Mouse (Mus musculus) adrenal gland, adult (tissue): ENCODE results near the gene Lhfp.
A peak's percentile ranks its signal among the peaks of the same experiment; 100 is the strongest.

ENCODE experiments used
- DNase-seq, 2 experiments: peaks; one replicate each; pipeline ENCODE4 v3.0.0; 2022 to 2023; ENCODE audit warnings: low spot score in 1 of 2; ENCODE audit not compliant: inconsistent age in 2 of 2

Gene Lhfp

DNA sequence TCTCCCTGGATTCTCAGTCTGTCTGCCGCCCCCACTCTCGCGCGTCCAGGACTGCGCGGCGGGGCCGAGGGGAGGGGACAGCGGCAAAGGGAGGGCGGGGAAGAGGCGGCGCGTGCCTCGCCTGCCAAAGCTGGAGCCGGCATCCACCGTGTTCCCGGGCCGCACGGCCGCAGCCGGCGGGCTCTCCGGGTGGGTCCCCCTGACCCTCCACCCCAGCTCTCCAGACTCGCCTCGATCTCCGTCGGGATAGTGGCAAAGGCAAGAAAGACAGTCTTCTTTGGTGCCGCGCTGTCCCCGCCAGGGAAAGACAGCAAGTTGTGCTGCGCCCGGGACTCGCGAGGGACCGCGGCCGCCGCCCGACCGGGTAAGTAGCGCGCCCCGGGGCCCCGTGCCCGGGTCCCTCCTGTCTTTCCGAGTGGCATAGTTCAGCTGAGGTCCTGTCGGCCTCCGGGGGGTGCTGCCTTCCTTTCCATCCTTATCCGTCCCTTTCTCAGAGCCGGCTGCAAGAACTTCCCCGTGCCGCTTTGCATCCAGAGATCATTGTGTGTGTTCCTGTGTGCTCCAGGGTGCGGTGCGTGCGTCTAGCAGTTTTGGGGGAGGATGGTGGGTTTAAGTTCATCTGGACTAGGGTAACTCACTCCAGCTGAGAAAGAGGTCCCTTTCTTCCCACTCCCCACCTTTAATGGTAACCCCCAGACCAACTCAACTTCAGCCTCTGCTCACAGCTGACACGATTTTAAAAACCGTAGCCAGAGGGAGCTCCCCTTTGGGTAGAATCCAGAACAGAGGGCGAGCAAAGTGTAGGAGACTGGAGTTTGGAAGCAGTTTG is at the start of gene Lhfp:
Gene Lhfp (plus strand): TSS at position 118 of the 829 bp plus-strand sequence.
- peak; percentile 57 to 86 for DNase-seq

DNA sequence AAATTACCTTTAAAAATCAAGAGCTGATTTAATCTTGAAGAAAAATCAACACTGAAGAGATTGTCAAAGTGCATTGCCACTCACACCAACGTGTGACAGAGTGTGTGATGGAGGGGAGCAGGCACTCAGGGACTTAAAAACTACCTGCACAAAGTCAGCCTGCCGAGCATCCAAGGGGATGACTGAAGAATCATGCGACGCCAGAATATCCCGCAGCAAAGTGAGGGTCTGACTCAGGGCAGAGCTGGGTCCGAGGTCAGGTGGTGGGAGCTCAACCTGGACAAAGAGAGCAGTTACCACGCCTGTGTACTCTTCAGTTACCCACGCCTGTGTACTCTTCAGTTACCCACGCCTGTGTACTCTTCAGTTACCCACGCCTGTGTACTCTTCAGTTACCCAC is 48.0 kb upstream of the Lhfp start:
- no peak for DNase-seq

DNA sequence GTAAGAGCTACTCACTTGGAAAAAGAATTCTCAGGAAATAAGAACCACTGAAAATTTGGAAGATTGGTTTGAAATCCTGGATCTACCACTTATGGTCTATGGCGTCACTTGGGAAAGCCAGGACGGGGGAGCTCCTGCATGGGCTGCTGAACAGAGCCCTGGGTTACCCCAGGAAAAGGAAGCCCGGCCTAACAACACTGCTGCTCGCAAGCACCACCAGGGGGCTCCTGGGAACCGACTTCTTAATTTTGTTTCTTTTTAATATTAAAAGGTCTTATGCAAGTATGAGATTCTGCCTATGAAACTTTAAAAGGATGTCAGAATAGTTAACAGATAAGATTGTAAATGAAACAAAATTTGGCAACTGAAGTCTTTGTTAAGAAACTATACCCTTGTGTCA is 46.7 kb upstream of the Lhfp start:
- no peak for DNase-seq

DNA sequence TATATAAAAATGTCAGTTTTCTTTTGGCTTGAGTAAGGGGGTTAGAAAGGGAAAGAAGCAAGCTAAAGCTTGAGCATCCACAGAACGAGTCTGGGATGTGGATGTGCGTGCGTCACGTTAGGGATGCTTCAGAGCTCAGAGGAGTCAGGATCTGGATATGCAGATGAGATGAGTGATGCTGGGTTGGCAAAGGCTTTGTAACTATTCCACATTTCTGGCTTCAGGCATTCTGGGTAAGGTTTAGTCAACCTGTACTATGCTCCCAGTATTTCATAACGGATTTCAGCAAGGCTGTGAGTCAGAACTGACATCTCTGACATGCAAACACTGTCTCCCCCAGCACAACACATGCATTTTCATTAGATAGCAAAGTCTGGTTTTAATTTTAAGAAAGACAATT is 44.7 kb upstream of the Lhfp start:
- no peak for DNase-seq

DNA sequence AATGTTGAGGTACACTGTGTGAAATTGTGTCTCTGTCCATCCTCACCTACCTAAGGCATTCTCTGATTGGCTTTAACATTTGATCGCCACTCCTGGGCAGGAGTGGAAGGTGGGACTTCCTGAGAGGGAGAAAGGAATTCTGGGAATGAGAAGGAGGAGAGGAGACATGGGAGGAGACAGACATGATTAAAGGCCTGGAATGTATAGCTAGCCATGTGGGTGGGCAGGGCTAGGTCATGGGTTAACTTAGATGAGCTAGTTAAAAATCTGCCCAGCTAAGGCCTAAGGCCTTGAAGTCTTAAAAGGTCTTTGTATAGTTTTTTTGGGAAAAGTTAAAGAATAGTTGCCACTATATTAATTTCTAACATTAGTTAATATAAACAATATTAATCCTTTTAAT is 43.9 kb upstream of the Lhfp start:
- no peak for DNase-seq

DNA sequence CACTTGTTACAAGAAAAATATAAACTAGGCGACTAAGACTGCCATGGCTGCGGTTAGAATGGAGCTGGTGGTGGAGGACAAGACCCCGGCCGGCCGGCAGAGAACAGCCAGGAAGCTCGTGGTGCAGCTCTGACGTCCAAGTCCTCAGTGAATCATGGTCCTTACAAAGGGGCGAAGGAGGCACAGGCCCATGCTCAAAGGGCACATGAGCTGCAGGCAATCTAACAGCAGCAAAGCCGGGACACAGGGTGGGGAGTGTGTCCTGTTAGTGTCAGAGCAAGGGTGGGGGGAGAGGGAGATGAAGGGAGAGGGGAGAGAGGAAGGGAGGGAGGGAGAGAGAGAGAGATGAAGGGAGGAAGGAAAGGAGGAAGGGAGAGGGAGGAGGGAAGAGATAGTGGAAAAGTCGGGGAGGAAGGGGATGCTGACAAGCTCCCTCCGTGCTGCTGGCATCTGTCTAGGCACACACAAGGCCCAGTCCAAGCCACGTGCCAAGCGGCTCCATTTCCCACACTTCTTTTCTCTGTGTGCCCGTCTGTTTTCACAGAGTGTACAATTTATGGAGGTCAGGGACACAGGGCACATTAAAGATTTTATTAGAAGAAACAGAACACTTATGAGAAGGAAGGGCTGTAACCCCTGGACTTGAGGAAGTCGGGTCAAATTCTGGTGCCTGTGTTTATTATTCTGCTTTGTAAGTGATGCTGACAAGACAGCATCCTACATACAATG is 42.1 kb upstream of the Lhfp start:
- DNase-seq: no peak

DNA sequence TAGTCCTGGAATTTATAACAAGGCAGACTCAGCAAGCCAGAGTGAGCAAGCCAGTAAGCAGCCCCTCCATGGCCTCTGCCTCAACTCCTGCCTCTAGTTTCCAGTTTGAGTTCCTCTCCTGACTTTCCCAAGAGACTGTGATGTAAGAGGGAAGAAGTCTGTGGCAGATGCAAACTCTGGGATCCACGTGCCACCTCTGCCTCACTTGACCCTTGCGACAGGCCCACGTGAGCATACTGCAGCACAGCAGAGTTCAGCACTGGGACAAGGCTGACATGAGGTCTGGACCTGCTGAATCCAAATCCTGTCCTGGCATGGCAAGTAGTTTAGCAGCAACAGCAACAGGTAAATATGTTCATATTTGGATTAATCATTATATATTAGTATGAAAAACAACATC is 41.3 kb upstream of the Lhfp start:
- DNase-seq: peak in 1 of 2 experiments; percentile 53

DNA sequence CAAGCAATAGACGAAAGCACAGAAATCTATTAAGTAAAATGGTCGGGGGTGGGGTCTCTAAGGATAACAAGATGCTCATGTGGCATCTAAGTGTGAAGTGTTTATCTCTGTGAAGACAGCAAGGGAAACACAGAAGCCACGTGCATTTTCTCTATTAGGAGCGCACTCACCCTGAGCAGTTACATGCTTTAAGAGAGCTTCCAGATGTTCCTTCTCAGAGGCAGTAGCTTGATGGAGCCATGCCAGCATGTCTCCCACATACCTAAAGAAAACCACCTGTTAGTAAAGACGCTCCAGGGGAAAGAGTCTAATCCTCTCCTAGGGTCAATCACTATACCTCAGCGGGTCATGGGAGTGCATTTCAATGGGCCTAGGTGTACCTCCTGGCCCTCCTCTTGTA is 39.3 kb upstream of the Lhfp start:
- no peak for DNase-seq

DNA sequence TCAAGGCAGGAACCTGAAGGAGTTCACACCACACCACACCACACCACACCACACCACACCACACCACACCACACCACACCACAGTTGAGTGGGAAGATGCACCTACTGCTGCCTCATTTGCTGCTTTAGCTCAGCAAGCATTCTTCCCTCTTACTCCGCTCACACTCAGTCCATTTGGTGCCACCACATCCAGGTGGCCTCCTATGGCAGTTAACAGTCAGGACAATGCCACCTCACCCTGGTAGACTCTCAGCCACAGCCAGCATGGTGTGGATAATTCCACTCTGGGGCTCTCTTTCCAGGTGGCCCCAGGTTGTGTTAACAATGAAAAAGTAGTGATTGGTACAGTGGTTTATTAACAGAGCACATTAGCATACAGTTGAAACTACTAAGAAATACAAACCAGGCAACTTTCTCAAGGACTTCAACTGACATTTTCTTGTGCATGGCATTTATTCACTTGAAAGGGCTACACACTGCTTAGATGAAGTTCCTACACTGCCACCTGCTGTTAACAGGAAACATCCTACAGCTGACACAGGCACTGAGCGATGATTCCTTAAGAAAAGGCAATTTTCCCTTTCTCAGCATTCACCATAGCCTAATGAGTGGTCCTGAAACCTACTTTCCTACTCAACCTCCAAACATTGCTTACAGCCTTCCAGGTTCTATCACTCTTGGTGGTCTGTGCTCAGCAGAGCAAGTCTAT is 36.8 kb upstream of the Lhfp start:
- peak in 1 of 2 experiments; percentile 77 for DNase-seq

DNA sequence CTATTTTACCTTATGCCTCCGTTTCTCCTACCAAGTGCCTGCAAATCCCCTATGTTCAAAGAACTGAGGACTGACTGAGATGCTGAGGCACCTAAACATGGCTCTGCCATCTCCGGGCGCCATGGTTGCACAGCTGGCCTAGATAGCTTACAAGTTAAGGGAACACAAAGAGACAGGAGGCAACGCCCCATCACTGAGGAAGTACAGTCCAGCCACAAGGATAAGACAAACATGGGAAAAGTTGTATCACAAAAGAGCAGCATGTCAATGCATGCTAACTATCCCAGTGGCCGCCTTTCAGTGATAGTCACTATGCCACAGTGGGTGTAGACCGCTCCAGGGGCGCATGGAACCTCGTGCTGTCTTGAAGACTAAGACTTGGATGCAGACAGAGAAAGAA is 33.9 kb upstream of the Lhfp start:
- no peak for DNase-seq

DNA sequence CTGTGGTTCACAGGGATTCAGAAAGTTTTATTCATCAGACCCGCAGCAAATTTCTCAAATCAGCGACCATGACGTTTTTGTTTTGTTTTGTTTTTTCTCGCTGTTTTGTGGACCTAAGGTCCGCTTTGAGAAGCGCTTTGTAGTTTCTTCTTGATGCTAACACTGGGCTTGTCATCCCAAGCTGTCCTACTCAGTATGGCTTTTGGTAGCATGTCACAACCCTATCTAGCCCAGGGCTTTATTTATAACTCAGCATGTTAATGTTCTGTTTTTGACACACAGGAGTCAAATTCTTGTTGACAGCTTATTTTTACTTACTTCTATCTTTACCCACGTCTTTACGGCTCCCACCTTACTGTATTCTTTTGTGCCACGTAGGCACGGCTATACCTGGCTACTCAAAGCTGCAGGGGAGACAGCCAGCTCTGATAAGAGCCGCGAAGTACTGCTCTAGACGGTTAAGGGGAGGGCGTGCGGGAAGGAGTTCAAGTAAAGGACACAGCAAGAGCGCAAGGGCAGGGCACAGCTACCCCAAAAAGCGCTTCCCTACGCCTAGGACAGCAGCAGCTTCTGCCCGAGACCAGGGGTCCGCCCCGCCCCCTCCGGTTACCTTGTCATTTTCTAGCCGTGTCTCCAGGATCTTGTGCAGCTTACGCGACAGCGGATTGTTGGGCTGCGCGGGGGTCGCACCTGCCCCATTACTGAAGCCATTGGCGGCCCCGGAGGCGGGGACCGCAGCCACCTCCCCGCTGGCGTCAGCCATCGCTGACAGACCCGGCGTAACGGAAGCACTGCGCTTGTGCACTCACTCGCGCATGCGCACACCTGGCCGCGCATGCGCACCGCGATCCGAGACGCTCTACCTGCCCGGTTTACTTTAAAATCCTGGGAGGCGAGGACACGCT is 24.6 kb upstream of the Lhfp start, which contains the start of gene Cog6:
Gene Cog6 (minus strand): TSS at position 802 of the 905 bp plus-strand sequence.
- peak; percentile 89 to 96 for DNase-seq

DNA sequence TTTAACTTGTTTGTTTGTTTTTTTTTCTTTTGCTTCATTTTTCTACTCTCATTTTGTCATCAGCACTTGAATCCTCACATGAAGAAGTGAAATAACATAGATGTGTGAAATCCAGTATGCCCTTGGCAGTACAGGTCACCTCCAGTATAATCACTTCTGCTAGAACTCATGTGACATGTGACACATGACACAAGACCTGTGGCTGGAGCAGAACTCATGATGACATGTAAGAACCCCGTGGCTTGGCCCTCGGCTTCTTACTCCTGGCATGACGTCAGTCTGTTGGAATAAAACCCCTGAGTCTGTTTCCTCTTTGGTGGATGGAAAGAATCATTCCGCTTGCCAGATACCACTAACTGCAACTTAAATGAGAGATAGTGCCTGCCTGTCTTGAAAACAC is 14.0 kb upstream of the Lhfp start:
- no peak for DNase-seq

DNA sequence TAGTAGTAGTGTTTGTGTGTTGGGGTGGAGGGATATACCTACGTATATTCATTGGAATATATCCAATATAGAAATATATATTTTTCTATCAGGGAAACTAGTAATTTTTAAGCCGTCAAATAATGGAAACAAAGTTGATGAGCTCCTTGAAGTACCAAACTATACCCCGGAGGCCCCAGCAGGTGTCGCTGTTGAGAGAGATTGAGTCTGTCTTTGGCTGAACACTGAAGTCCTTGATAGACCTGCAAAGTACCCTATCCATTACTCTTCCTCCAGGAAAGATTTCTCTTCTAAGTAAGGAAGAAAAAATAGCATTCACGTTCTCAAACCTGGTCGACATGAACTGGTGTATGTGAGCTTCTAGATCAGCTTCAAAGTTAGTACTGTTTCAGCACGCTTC is 12.3 kb upstream of the Lhfp start:
- DNase-seq: peak; percentile 66 to 86

DNA sequence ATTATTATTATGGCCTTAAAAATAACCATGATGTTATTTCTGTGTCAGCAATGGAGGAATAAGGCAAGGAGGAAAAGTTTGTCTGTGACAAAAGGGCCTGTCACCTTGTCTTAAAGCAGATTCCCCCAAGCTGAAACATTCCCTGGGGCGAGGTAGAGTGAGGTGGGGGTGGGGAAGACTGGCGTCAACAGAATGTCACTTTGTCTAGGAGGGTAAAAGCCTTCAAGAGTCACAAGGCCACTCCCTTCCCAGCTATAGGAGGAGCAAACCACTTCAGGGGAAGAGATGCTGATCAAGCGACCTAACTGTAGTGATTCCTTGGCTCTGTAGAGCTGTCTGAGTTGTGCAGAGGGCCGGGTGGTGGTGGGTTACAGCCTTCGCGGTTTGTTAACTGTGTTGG is 9.7 kb upstream of the Lhfp start:
- no peak for DNase-seq

DNA sequence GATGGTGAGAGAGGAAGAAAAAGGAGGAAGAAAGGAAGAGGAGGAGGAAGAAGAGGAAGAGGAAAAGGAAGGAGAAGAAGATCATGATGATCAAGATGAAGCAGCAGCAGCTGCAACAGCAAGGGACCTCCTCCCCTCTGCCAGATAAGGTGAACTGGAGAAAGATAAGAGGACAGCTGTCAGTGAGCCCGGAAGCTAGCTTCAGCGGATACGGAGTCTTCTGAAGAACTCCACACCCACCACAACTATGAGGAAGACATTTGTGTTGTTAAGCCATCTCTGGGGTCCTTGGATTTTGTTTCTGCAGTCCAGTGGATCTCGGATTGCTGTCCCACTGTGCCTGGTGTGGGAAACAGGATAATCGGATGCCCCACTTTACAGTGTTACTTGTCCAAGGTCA is 8.9 kb upstream of the Lhfp start:
- no peak for DNase-seq

DNA sequence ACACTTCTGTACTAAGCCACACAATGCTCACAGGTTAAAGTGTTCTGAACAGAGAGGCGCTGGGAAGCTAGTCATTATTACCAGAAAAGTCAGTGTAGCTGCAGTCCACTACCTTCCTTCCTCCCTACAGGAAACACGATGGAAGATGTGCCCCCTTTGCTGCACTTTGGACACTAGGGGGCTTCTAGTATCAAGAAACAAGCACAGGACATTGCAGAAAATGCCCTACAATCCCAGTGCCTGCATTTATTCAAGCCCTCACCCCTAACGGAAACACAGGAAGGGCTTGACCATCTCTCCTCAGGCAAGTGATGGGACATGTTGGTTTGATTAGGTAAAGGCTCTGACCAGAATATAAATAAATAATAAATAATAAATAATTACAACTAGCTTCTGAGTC is 7.9 kb upstream of the Lhfp start:
- peak in 1 of 2 experiments; percentile 53 for DNase-seq

DNA sequence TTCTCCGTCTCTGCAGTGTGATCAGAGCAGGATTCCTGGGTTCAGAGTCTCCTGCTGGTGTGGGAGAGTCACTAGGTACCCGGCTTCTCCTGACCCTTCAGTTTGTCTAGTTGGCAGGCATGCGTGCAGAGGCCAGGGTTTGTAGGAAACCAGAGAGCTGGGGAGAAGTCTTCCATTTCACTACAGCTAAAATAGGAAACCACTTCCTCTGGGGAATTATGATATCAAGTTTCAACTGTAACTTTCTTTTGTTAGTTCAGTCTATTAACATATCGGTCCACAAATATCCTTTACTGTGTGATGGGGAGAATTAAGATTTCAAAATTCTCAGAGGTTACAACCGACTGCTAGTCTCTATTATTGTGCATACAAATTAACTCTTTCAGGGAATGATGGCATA is 5.3 kb upstream of the Lhfp start:
- no peak for DNase-seq

DNA sequence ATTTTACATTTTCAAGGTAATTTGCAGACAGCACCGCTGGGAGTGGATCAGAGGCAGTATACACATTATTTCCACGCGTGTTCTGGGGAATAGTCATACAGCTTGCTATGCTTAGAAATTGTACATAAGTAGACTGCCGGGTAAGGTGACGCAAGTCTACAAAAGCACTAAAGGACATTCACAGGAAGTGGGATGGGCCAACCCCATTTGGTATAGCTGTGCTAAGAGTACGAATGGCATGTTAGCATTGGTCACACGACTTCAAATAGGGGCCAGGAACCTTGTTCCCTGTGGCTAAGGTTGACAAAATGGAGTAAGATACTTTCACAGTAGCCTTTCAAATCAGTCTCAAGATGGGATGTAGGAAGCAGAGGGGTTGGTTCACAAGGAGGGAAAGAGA is 4.4 kb upstream of the Lhfp start:
- no peak for DNase-seq

DNA sequence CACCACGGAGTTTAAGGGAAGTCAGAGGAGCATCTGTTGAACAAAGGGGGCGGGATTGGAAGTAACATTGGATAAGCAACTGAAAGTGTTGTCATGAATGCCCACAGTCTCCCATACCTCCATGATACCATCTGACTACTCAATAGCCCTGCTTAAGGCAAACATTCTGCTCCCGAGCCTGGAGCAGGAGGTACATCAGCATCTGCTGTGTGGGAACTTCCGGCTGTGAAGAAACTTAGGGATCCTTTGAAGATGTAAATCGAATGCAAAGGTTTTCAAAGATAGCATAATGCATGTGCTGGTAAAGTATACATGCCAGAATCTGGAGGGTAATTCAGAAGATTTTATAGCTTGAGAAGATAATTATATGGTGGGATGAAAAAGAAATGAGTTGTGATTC is 2.4 kb upstream of the Lhfp start:
- no peak for DNase-seq

DNA sequence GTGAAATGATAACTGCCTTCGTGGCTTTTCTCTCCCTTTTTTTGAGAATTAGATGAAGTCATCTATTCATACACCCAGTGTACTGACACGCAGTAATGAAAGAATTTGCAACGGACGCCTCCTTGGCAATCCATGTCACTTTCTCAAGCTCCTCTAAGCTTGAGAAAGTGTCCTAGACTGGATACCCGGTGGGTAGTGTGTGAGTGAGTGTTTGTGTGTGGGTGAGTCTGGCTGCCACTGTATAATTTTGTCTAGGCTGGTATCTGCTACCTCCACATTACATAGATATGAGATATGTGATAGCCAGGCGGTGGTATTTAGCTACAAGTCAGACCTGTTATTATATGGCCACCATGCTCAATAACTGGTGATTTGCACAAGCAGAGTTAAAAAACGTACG is 1.6 kb upstream of the Lhfp start:
- no peak for DNase-seq
